Mouse (Mus musculus) stomach, postnatal 0 days (tissue): ENCODE measurements around the gene Atp6v1fnb.

Experiments
- CTCF ChIP-seq: IDR thresholded peaks from 2 replicates; pipeline ENCODE4 v1.5.1; 2016; ENCODE audit warnings: antibody characterized with exemption, low read depth, mild to moderate bottlenecking, moderate library complexity
- EP300 ChIP-seq: optimal IDR thresholded peaks from 2 replicates; pipeline ENCODE3; 2016; ENCODE audit warnings: antibody characterized with exemption

- TF ChIP-seq CTCF (peak; percentile 79), EP300 (no peak)
Observed at GRCm38 (mm10) chr6:29444773-29445172, 26.5 kb upstream of the Atp6v1fnb start.
